Mouse (Mus musculus): ENCODE data around the gene Slamf8. TPM values are rescaled to one million over a fixed set of nuclear protein-coding genes. Genes with fewer than 3 reads are reported as not detected.

Slamf8 gene
- polyA plus RNA-seq, 1 experiment from 2014 or later = not detected

DNA sequence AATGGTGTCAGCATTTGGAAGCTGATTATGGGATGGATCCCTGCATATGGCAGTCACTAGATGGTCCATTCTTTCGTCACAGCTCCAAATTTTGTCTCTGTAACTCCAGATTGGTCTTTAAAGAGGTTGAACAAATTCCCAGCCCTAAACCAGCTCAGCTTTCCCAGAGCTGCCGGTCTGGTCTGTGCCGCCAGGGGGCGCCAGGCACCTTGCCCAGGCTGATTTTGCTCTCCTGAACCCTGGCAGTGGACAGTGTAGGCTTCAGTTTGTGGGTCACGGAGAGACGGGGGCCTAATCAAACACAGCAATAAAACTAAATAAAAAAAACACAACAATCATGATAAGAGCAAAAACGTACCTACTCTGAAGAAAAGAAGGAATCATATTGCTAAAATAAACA lies 28.9 kb upstream of the Slamf8 start:
- Histone ChIP-seq H3K9ac (no peak overlapping the region), H3K4me3 (no peak overlapping the region), H3K36me3 (no peaks in the 10 kb centered on the region), H3K27me3 (replicated peaks) (peaks cover 19% of the 10 kb centered on the region), H3K4me2 (no peak overlapping the region), H3K4me1 (no peaks in the 10 kb centered on the region), H3K9me3 (replicated peaks) (no peaks in the 10 kb centered on the region), H3K27ac (no peak overlapping the region)
- 13% methylated on average over 7 of the region's 7 CpGs for WGBS (ENCODE audit: insufficient replicate concordance)
- ATAC-seq = no peak

DNA sequence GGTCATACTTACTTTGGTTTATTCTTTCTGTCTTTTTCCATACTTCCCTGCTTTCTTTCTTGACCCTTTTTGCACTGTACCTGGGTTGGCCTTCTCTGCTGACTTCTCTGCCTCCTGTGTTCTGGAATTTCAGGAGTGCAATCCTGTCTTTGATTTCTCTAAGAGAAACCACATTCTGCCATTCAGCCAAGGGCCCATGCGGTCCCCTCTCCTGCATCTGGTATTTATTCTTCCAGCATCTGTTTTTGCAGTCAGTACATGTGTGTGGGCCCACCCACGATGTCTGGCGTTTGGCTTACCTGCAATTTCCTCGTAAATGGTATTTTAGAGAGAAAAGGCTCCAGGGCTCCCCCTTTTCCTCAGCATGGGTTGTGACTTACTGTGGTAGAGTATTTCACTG lies 27.8 kb upstream of the Slamf8 start:
- ATAC-seq = no peak
- no peaks in the 10 kb centered on the region for H3K36me3 ChIP-seq
- H3K27me3 ChIP-seq (replicated peaks) = peaks cover 19% of the 10 kb centered on the region
- no peak overlapping the region for H3K27ac ChIP-seq
- WGBS (ENCODE audit: insufficient replicate concordance) = 63% methylated on average over 4 of the region's 4 CpGs
- H3K9ac ChIP-seq = no peak overlapping the region
- H3K9me3 ChIP-seq (replicated peaks) = no peaks in the 10 kb centered on the region
- H3K4me2 ChIP-seq = no peak overlapping the region
- H3K4me1 ChIP-seq = no peaks in the 10 kb centered on the region
- no peak overlapping the region for H3K4me3 ChIP-seq

DNA sequence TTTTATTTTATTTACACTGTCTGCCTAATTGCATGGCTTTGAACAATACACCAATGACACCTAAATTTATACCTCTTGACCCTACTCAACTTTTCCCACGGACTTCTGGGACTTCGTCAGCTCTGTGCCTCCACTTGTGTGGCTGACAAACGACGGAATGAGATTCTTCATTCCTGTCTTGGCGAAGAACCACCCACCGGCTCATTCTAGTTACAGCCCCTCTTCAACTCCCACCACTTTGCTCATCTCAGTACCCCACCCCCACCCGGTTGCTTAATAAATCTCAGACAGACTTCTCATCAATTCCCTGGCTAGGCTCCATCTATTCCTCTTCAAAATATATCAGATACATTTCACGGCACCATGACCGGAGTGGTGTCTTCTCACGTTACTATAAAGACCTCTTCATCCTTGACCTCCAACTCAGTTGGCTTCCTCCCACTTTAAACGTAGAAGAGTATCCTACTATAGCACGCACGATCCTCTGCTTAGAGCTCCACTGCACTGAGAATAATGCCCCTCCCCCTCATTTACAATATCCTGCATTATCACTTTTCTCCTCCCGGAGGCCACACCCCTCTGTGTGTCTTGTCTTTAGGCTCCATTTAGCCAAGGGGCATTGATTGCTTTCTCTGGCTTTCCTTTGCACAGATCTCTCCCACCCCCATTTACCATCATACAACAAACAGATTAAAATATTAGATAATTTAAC lies 27.2 kb upstream of the Slamf8 start:
- no peak for ATAC-seq
- H3K27me3 ChIP-seq (replicated peaks) = peaks cover 19% of the 10 kb centered on the region
- H3K9ac ChIP-seq = no peak overlapping the region
- no peaks in the 10 kb centered on the region for H3K36me3 ChIP-seq
- no peak overlapping the region for H3K4me3 ChIP-seq
- no peaks in the 10 kb centered on the region for H3K4me1 ChIP-seq
- 43% methylated on average over 14 of the region's 14 CpGs for WGBS (ENCODE audit: insufficient replicate concordance)
- H3K4me2 ChIP-seq = no peak overlapping the region
- no peak overlapping the region for H3K27ac ChIP-seq
- no peaks in the 10 kb centered on the region for H3K9me3 ChIP-seq (replicated peaks)

DNA sequence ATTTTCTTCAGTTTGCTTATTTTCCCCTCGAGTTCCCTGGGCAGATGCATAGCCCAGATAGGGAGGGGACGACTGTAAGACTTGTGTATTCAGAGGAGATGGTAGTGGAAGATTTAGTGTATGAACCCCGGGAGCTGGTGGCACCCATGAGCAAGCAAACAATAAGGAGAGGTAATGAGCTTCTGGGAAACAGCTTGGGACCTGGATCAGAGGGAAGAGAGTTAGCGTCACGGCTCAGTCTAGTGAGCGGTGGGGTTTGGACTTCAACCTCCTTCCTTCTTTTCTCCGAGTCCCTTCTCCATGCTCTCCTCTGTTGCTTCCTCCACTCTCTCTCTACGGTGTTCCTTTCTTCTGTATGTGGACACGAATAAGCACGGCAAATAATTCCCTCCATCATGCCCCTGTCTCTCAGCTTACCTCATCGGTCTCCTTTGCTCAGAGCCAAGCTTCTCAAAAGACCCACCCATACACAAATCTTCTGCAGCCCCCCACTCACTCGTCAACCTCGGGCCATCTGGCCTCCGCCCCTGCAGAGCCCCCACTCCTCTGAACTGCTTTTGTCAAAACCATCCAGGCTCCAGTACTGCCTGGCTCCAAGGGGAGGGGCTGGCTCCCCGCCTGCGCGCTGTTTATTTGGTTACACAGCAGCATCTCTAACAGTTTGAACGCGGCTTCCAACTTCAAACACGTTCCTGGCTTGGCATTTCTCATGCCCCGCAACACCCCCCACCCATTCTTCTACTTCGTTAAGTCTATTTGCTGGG lies 26.4 kb upstream of the Slamf8 start:
- Histone ChIP-seq H3K27me3 (replicated peaks) (peaks cover 19% of the 10 kb centered on the region), H3K36me3 (no peaks in the 10 kb centered on the region), H3K4me1 (no peaks in the 10 kb centered on the region), H3K4me3 (no peak overlapping the region), H3K4me2 (peak overlapping the region; percentile 29), H3K9ac (no peak overlapping the region), H3K27ac (no peak overlapping the region), H3K9me3 (replicated peaks) (no peaks in the 10 kb centered on the region)
- ATAC-seq = no peak
- WGBS (ENCODE audit: insufficient replicate concordance) = 29% methylated on average over 22 of the region's 22 CpGs

DNA sequence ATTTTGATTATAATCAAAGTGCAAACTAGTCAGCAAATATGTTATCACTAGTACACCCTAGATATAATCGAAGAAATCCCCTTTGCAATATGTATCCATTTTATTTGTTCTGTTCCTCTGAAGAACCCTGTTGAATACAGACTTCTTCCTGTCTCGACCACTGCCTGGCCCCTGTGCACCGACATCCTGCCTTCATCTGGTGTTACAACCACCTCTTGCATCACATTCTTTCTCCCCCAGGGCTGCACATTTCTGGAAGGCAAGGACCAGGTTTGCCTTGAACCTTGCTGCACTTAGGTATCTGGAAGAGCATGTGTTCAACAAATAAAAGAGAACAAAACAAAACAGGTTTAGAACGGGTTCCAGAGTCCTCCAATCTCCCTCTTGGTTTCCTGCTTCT lies 25.0 kb upstream of the Slamf8 start:
- Histone ChIP-seq H3K36me3 (no peaks in the 10 kb centered on the region), H3K4me3 (no peak overlapping the region), H3K4me1 (no peaks in the 10 kb centered on the region), H3K4me2 (no peak overlapping the region), H3K27ac (no peak overlapping the region), H3K9me3 (replicated peaks) (no peaks in the 10 kb centered on the region), H3K27me3 (replicated peaks) (peaks cover 24% of the 10 kb centered on the region), H3K9ac (no peak overlapping the region)
- 32% methylated on average over 4 of the region's 4 CpGs for WGBS (ENCODE audit: insufficient replicate concordance)
- ATAC-seq = no peak

DNA sequence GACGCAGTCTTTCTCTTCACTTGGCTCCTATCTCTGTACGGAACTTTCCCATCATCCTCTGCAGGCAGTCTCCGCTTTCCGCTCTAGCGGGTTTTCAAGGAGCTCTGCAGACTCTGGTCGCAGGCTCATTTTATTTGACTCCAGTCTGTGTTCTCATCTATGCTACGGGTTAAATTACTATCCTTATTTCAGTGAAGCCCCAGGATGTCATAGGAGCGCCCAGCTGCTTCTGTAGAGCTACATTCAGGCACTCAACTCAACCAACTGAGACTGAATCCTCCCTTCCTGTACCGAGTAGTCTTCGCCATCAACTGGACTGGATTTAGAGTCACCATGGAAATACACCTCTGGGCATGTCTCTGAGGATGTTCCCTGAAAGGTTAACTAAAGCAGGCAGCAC lies 24.3 kb upstream of the Slamf8 start:
- Histone ChIP-seq H3K4me1 (no peaks in the 10 kb centered on the region), H3K9ac (no peak overlapping the region), H3K27ac (no peak overlapping the region), H3K4me2 (no peak overlapping the region), H3K36me3 (no peaks in the 10 kb centered on the region), H3K9me3 (replicated peaks) (no peaks in the 10 kb centered on the region), H3K4me3 (no peak overlapping the region), H3K27me3 (replicated peaks) (peaks cover 24% of the 10 kb centered on the region)
- ATAC-seq = no peak
- WGBS (ENCODE audit: insufficient replicate concordance) = 78% methylated on average over 10 of the region's 10 CpGs

DNA sequence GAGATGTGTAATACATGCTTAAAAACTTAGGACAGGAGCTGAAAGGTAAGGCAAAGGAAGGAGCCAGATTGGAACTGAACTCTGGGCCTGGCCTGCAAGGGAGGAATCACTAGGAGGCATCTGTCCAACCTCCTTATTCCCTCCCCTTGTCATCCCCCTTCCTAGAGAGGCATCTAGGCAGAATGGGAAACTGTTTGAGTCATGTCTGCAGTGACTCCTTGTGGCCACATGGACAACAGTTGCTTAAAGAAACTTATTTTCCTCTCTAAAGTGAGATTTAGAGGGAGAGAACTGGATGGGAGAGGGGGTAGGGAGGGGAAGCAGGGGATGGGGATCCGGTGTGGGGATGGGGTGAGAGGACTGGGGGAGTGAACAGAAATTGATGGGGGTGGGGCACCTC lies 22.4 kb upstream of the Slamf8 start:
- no peaks in the 10 kb centered on the region for H3K9me3 ChIP-seq (replicated peaks)
- no peak overlapping the region for H3K4me3 ChIP-seq
- ATAC-seq = no peak
- H3K9ac ChIP-seq = no peak overlapping the region
- H3K4me2 ChIP-seq = no peak overlapping the region
- H3K4me1 ChIP-seq = no peaks in the 10 kb centered on the region
- WGBS (ENCODE audit: insufficient replicate concordance) = 33% methylated on average over 1 of the region's 1 CpGs
- no peak overlapping the region for H3K27ac ChIP-seq
- H3K36me3 ChIP-seq = no peaks in the 10 kb centered on the region
- H3K27me3 ChIP-seq (replicated peaks) = peaks cover 24% of the 10 kb centered on the region

DNA sequence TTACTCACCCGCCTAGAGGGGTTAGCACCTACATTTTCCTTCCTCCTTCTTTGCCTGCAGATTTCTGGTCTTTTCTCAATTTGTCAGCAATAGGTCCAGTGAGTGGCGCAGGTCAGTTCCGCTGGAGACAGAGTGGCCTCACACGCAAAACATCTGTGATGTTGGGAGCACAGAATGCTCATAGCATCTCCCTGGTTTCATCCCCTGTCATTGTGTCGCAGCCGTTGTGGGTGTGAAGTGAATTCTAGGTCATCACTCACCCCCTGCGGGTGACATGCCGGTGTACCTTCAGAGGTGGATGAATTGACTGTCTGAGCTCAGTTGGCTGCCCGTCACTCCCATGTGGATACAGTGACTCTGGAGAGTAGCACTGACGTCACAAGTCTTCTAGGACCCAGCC lies 20.9 kb upstream of the Slamf8 start:
- Histone ChIP-seq H3K27ac (no peak overlapping the region), H3K9me3 (replicated peaks) (no peaks in the 10 kb centered on the region), H3K4me3 (no peak overlapping the region), H3K36me3 (no peaks in the 10 kb centered on the region), H3K9ac (no peak overlapping the region), H3K4me2 (no peak overlapping the region), H3K27me3 (replicated peaks) (peaks cover 13% of the 10 kb centered on the region), H3K4me1 (no peaks in the 10 kb centered on the region)
- ATAC-seq = no peak
- 62% methylated on average over 10 of the region's 10 CpGs for WGBS (ENCODE audit: insufficient replicate concordance)

DNA sequence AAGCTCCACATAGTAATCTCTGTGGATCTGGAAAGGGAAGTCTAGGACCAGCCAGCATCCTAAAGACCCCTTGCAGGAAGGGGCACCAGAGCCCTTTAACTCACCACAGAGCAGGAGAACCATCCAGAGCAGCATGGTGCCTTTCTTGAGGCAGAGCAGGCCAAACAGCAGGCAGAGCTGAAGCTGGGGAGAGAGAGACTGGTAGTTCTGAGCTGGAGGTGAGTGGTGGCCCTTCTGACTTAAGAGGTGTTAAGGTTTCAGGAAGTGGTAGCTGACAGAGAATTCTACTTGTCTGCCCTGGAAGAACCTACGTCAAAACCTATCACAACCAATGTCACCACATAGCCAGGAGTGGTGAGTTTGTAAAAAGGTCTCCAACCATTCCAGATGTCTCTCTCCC lies 12.0 kb upstream of the Slamf8 start, which contains the start of gene Fcrl6:
Gene Fcrl6, minus strand, starts transcription at position 226 of the 400 bp plus-strand sequence.
- ATAC-seq = no peak
- H3K9me3 ChIP-seq (replicated peaks) = no peaks in the 10 kb centered on the region
- WGBS (ENCODE audit: insufficient replicate concordance) = 13% methylated on average over 1 of the region's 1 CpGs

DNA sequence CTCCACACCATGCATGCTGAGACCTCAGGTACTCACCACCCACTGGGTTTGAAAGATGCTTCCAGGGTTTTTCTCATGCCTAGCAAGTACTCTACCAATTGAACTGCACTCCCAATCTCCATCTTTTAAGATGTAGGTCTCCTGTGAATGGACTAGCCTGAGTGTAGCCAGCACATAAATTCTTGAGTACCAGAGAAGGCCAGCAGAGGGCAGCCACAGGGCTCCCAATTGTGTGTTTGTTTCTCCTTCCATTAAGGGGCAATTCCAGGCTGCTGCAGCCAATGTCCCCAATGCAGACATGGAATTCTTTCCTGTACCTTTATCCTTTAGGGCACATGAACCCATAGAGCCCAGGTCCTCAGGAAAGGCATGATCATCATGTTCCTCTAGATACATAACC lies 4.1 kb upstream of the Slamf8 start:
- H3K4me3 ChIP-seq = no peak overlapping the region
- peaks cover 7% of the 10 kb centered on the region; the same call in 1 of the 2 replicates for H3K27me3 ChIP-seq (replicated peaks)
- H3K4me1 ChIP-seq = no peaks in the 10 kb centered on the region
- no peak overlapping the region for H3K9ac ChIP-seq
- H3K4me2 ChIP-seq = no peak overlapping the region
- no peaks in the 10 kb centered on the region for H3K36me3 ChIP-seq
- no peaks in the 10 kb centered on the region for H3K9me3 ChIP-seq (replicated peaks)
- H3K27ac ChIP-seq = no peak overlapping the region
- no peak for ATAC-seq

More for the DNA sequence above, 12.0 kb upstream of the Slamf8 start, which contains the start of gene Fcrl6:
- Histone ChIP-seq H3K4me1 (no peaks in the 10 kb centered on the region), H3K27ac (no peak within 1 kb of the TSS), H3K27me3 (replicated peaks) (no peaks in the 10 kb centered on the region), H3K36me3 (no peaks in the 10 kb centered on the region), H3K4me3 (no peak within 1 kb of the TSS), H3K4me2 (no peak within 1 kb of the TSS), H3K9ac (no peak within 1 kb of the TSS)

DNA sequence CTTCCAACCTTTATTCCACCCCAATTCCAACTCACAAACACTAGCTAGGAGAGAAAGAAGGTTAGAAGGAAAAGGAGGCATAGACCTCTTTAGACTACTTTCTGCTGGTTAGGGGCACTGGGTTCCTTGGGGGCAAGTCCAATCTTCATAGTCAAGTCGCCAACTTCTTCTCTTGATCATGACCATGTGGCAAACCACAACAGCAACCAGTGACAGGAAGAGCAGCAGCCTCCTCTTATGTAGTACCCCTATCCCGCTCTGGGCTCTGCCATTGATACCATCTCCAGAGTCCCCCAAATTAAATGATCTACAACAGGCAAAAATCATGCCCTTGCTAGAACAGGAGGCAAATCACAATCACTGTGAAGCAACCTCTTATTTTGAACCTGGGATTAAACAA lies 3.6 kb upstream of the Slamf8 start:
- H3K4me2 ChIP-seq = no peak overlapping the region
- no peak overlapping the region for H3K27ac ChIP-seq
- H3K27me3 ChIP-seq (replicated peaks) = peaks cover 7% of the 10 kb centered on the region; the same call in 1 of the 2 replicates
- ATAC-seq = no peak
- no peaks in the 10 kb centered on the region for H3K4me1 ChIP-seq
- WGBS (ENCODE audit: insufficient replicate concordance) = 32% methylated on average over 2 of the region's 2 CpGs
- no peak overlapping the region for H3K4me3 ChIP-seq
- H3K36me3 ChIP-seq = no peaks in the 10 kb centered on the region
- no peaks in the 10 kb centered on the region for H3K9me3 ChIP-seq (replicated peaks)
- no peak overlapping the region for H3K9ac ChIP-seq

DNA sequence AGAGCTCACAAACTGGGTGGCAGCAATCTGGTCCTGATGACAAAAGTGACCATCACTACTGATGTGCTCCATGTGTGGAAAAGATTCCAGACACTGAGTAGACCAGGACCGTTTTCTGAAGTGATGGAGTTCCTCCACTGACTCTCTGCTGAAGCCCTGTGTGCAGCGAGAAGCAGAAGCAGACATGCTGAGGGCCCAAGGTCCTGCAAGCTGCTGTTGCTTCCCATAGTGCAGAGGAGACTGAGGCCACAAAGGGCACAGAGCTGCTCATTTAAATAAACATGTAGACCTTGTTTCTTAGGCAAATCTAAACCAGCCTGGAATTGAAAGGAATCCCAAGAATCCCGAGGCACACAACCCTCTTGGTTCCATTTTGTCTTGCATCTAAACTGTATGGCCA lies 3.0 kb upstream of the Slamf8 start:
- Histone ChIP-seq H3K4me1 (no peaks in the 10 kb centered on the region), H3K4me3 (no peak overlapping the region), H3K4me2 (no peak overlapping the region), H3K27me3 (replicated peaks) (peaks cover 7% of the 10 kb centered on the region; the same call in 1 of the 2 replicates), H3K36me3 (no peaks in the 10 kb centered on the region), H3K9me3 (replicated peaks) (no peaks in the 10 kb centered on the region), H3K27ac (no peak overlapping the region), H3K9ac (no peak overlapping the region)
- 39% methylated on average over 3 of the region's 3 CpGs for WGBS (ENCODE audit: insufficient replicate concordance)
- ATAC-seq = no peak
